Mouse (Mus musculus) G1E (cell line): Measurements from ENCODE around the gene Dhcr24.

Experiments
- CTCF ChIP-seq: IDR thresholded peaks from 2 replicates; pipeline ENCODE4 v1.5.1; 2012; ENCODE audit warnings: low read depth, low read length, inconsistent platforms, mixed read lengths
- GATA1 ChIP-seq: IDR thresholded peaks from 2 replicates; pipeline ENCODE4 v1.6.1; 2012; ENCODE audit warnings: borderline replicate concordance, low read length, inconsistent platforms, mixed read lengths
- POLR2AphosphoS5 ChIP-seq: IDR thresholded peaks from 2 replicates; pipeline ENCODE4 v1.6.1; 2012; ENCODE audit warnings: low read depth, low read length, inconsistent platforms; ENCODE audit not compliant: insufficient replicate concordance
- TAL1 ChIP-seq: conservative IDR thresholded peaks from 2 replicates; pipeline ENCODE4 v1.6.1; 2012; ENCODE audit warnings: low read depth, low read length, inconsistent platforms, mixed read lengths

DNA sequence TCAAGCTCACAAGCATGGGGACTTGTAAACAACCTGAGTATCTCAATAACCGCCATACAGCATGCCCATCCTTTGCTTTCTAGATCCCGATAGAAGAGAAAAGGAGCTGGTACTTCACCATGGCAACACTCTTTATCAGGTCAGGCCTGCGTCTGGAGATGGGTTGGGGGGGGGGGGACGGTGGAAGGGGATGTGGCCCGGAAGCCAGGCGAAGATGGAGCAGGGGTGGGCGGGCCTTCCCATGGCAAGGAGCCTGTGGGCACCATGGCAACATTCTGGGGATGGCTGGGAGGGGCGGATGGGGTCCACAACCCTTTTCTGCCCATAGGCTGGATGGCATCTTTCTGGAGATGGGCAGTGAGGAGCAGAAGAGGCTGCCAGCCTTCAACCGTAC is 73.2 kb downstream of the Dhcr24 start:
- TF ChIP-seq TAL1 (no peak), CTCF (no peak), POLR2AphosphoS5 (no peak), GATA1 (no peak)
